Mouse (Mus musculus): ENCODE results near the gene Slc7a8.
"Not testable (repeated sequence)": the region's sequence is repeated elsewhere in the genome, so short reads cannot be mapped to it uniquely, and the experiment has no call there.

Gene Slc7a8

GRCm38 (mm10) chr14:54780836-54781609 lies 723 bp downstream of the Slc7a8 start:
- no peak for DNase-seq (ENCODE audit: low spot score)

- no peak for DNase-seq (ENCODE audit: low spot score)
Observed at GRCm38 (mm10) chr14:54780084-54780483, 1.7 kb downstream of the Slc7a8 start.

- DNase-seq (ENCODE audit: low spot score), result no peak
Observed at GRCm38 (mm10) chr14:54777893-54778292, 3.9 kb downstream of the Slc7a8 start.

- DNase-seq (ENCODE audit: low spot score), result no peak
Observed at GRCm38 (mm10) chr14:54776768-54777167, 5.0 kb downstream of the Slc7a8 start.

- no peak for DNase-seq (ENCODE audit: low spot score)
Observed at GRCm38 (mm10) chr14:54775534-54776041, 6.2 kb downstream of the Slc7a8 start.

GRCm38 (mm10) chr14:54772333-54772856 lies 9.4 kb downstream of the Slc7a8 start:
- no peak for DNase-seq (ENCODE audit: low spot score)

GRCm38 (mm10) chr14:54770373-54770772 lies 11.4 kb downstream of the Slc7a8 start:
- no peak for DNase-seq (ENCODE audit: low spot score)

- DNase-seq (ENCODE audit: low spot score), result no peak
Observed at GRCm38 (mm10) chr14:54769068-54769425, 12.7 kb downstream of the Slc7a8 start.

- no peak for DNase-seq (ENCODE audit: low spot score)
Observed at GRCm38 (mm10) chr14:54768314-54769067, 13.3 kb downstream of the Slc7a8 start.

- DNase-seq (ENCODE audit: low spot score), result not testable (repeated sequence)
Observed at GRCm38 (mm10) chr14:54766937-54767336, 14.8 kb downstream of the Slc7a8 start.

GRCm38 (mm10) chr14:54756382-54756781 lies 25.4 kb downstream of the Slc7a8 start:
- no peak for DNase-seq (ENCODE audit: low spot score)

- DNase-seq (ENCODE audit: low spot score), result no peak
Observed at GRCm38 (mm10) chr14:54754602-54755018, 27.1 kb downstream of the Slc7a8 start.

- no peak for DNase-seq (ENCODE audit: low spot score)
Observed at GRCm38 (mm10) chr14:54753986-54754601, 27.7 kb downstream of the Slc7a8 start.

GRCm38 (mm10) chr14:54752938-54753337 lies 28.8 kb downstream of the Slc7a8 start:
- no peak for DNase-seq (ENCODE audit: low spot score)

- DNase-seq (ENCODE audit: low spot score), result no peak
Observed at GRCm38 (mm10) chr14:54751768-54752167, 30.0 kb downstream of the Slc7a8 start.

- DNase-seq (ENCODE audit: low spot score), result no peak
Observed at GRCm38 (mm10) chr14:54749238-54749637, 32.5 kb downstream of the Slc7a8 start.

- DNase-seq (ENCODE audit: low spot score), result no peak
Observed at GRCm38 (mm10) chr14:54747942-54748917, 33.5 kb downstream of the Slc7a8 start.

- DNase-seq (ENCODE audit: low spot score), result no peak
Observed at GRCm38 (mm10) chr14:54746038-54746437, 35.7 kb downstream of the Slc7a8 start.

GRCm38 (mm10) chr14:54744473-54744872 lies 37.3 kb downstream of the Slc7a8 start:
- DNase-seq (ENCODE audit: low spot score), result no peak

- DNase-seq (ENCODE audit: low spot score), result no peak
Observed at GRCm38 (mm10) chr14:54742375-54742774, 39.4 kb downstream of the Slc7a8 start.

GRCm38 (mm10) chr14:54741721-54742120 lies 40.0 kb downstream of the Slc7a8 start:
- DNase-seq (ENCODE audit: low spot score), result no peak
